Mouse (Mus musculus) brain, embryonic 14.5 days (tissue): ENCODE measurements at regions not wholly inside any gene's neighbourhood (a gene's known extent, or its start where the extent isn't known, plus 50 kb on each side); places are given as distances from the start of the nearest gene placed in this dataset.

Source experiments
- CTCF ChIP-seq: fragments of 200-500 bp; IDR thresholded peaks from 2 replicates; pipeline ENCODE4 v1.5.1; 2012; ENCODE audit warnings: inconsistent platforms, mild to moderate bottlenecking, moderate library complexity, borderline replicate concordance; ENCODE audit not compliant: insufficient read depth, insufficient read length; ENCODE audit errors: extremely low read depth
- POLR2A ChIP-seq: fragments of 200-500 bp; IDR thresholded peaks from 2 replicates; pipeline ENCODE4 v1.6.1; 2012; ENCODE audit warnings: mild to moderate bottlenecking, inconsistent platforms, borderline replicate concordance; ENCODE audit not compliant: poor library complexity, insufficient read depth, insufficient read length, severe bottlenecking; ENCODE audit errors: extremely low read depth

DNA sequence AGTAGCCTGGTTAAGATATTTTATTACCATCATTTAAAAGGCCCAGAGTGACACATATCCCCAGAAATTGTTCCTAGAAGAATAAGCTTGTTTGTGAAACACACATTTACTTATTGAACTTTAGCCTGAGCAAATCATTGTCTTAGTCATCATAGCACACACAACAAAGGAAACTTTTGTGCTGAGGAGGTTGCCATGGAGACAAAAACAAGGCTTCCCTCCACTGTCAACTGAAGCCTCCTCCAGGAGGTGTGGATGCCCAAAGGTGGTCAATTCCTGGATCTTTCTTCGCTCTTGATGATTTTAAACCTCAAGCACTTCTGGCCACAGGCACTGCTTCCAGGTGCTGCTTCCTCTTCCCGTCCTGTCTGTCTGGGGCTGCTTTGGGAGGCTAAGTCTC is 167.3 kb downstream of the Gadd45g start:
- TF ChIP-seq CTCF (no peak), POLR2A (no peak)
